Mouse (Mus musculus): Measurements from ENCODE around the gene Mrpl46. TPM values are rescaled to one million over a fixed set of nuclear protein-coding genes. Genes with fewer than 3 reads are reported as not detected.

Gene Mrpl46
- total RNA-seq, 2 experiments from 2014 or later, result 4.4 to 14.8 TPM

DNA sequence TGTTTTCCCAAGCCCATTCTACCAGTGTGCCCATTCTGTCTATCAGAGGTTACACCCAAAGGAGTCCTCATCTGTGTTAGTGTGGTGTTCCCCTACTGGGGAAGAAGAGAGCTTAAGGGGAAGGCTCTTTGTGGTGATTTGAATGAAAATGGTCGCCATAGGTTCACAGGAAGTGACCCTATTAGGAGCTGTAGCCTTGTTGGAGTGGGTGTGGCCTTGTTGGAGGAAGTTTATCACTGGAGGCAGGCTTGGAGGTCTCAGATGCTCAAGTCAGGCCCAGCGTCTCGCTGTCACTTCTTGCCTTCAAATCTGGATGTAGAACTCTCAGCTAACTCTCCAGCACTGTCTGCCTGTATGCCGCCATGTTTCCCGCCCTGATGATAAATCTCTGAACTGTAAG, 12.4 kb downstream of the Mrpl46 start:
- no peak for ATAC-seq (replicated peaks; ENCODE audit: low FRiP score, poor library complexity, severe bottlenecking)

DNA sequence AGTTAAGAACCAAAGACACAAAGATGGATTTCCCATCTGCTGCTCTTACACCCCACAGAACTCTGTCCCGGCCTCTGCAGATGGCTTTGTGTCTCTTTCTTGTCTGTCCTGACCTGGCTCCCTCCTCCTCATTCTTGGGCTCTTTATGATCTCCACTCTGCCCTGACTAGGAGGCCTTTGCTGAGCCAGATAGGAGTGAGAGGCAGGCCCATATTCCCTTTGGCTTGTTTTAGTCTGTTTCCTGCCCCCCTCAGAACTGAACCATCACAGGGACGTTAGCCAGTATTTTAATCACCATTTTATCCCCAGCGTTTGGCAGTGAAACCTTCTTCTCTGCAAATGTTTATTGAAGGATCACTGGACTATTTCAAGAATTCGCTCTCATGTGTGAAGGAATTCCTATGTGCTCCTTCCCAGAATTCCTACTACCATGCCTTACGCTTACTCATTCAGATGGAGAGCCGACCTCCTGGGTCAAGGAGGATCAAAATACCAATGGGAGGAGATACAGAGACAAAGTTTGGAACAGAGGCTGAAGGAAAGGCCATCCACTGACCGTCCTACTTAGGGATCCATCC, 14.2 kb downstream of the Mrpl46 start:
- ATAC-seq (replicated peaks; ENCODE audit: low FRiP score, poor library complexity, severe bottlenecking), result no peak

DNA sequence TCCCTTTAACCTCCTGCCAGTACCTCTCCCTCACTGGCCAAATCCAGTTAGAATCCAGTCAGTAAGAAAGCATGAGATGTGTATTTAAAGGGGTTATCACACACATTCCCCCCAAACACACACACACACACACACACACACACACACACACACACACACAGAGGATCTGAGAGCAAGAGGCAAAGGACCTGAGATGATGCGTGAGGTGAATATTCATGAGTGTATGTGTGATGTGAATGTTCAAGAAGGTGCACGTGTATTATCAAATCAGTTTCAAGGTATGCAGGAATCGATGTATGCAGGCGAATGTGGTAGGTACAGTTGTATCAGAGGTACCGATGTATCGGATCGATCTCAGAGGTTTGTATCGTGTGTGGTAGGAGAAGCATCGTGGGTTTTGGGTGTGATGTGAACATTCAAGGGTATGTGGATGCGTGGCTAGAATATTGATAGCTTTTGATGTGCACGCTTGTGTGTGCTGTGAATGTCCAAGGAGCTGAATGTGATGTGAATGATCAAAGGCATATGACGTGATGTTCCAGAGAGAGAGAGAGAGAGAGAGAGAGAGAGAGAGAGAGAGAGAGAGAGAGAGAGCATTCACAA, 15.3 kb downstream of the Mrpl46 start:
- ATAC-seq (replicated peaks; ENCODE audit: low FRiP score, poor library complexity, severe bottlenecking), result no peak

DNA sequence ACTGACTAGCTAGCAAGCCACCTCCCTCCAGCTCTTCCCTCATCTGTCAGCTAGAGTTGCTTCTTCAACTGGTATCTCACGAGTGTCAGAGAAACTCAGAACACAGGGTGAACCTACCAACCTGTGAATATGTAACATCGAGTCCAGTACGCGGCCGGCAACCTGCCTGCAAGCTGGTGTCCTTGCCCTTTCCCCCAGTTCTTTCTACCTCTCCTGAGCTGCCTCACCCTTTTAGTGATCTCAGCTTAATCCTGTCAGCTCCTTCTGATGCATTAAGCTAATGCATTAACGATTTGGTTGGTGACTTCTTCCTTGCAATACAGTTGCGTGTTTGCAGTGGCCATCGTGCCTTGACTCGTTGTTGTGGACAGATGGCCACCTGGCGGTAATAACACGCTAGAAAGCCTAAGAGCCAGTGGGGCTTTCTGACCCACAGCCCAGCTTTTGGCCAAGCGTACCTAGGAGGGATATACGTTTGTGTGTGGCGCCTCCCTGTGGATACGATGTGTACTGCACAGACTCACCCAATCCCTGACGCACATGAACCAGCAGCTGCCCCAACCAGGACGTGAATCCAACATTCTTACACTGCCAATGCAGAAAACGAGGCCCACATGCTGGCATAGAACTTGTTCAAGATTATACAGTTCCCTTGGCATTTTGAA, 17.2 kb downstream of the Mrpl46 start:
- 0 out of 2 replicates have a peak, but pooled peaks have one; percentile 30 for ATAC-seq (replicated peaks; ENCODE audit: low FRiP score, poor library complexity, severe bottlenecking)

DNA sequence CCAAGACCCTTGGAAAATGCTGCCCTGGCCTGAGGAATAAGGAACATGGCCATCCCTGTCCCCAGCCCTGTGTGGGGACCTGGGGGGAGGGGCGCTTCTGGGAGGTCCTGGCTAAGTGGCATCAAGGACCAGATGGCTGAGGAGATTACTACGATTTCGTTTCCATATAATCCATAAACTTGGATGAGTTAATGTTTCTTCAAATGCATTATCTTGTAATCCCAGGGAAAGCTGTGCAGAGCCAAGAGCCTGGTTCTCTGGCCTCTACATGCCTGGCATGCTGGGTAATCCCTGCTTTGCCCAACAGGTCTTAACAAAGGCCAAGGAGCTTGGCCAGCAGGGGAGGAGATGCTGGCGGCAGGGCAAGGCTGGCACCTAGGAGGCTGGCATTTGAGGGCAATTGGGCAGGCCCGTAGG, 18.1 kb downstream of the Mrpl46 start:
- no peak for ATAC-seq (replicated peaks; ENCODE audit: low FRiP score, poor library complexity, severe bottlenecking)

DNA sequence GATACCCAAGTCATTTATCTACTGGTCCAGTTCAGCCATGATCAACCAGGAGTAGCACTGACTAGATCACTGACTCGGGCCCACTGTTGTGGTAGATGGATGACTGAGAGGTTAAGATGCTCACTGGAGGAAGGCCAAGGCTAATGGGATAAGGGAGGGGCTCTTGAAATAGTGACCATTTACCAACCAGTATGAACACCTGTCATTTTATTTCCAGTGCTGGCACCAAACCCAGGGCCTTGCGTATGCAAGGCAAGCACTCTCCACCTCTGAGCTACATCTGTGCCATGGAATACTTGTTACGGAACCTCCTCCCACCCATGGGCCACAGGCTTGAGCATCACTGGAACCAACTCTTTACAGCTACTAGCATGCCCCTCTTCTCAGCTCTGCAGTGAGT, 19.5 kb downstream of the Mrpl46 start:
- no peak for ATAC-seq (replicated peaks; ENCODE audit: low FRiP score, poor library complexity, severe bottlenecking)

DNA sequence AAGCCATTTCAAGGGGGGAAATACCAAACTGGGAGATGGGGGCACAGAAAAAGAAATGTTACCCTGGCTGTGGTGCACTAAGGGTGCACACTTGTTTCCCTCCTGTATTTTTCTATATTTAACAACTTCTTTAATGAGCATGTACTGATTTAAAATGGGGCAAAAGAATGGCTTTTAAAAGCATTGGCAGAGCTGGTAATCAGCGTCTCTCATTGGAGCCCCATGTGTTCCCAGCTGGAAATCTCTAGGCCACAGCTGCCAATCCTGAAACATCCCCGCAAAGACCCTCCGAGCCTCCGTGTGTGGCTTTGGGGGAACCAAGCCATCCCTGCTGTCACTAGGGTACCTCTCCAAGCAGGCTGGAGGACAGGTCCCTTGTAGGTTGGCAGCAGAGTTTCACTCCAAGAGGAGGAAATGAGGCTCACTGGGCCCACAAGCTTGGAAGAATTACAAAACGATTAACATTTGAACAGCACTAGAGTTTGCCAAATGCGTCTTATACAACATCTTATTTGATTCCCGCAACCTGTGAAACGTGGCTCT, 28.8 kb downstream of the Mrpl46 start:
- no peak for ATAC-seq (replicated peaks; ENCODE audit: low FRiP score, poor library complexity, severe bottlenecking)

DNA sequence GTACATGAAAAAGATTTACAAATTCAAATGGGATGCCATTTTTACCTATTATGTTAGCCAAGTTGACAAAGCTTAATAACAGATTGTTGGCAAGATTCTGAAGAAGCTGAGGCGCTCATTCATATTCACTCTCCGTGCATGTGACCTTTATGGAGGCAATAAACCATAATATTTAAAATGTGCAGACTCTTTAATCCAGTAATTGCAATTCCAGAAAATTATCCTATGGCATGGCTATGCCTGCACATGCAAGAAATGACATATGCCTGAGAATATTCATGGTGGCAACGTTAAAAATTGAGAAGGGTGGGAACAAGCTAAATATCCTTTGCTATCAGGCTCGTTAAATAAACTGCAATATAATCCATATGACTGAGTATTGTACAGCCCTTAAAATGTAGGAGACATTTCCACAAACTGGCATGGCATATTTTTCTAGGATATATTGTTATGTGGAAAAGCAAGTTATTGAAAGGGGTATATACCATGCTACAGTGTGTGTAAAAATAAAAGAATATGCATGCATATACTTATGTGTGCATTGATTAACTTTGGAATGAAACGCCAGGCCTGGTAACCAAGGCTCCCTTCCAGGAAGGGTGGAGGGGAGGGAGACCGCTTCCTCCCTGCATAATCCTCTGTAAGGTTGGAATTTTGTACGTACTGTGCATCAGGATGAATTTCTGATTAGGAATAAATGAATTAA, 29.4 kb downstream of the Mrpl46 start:
- no peak for ATAC-seq (replicated peaks; ENCODE audit: low FRiP score, poor library complexity, severe bottlenecking)

DNA sequence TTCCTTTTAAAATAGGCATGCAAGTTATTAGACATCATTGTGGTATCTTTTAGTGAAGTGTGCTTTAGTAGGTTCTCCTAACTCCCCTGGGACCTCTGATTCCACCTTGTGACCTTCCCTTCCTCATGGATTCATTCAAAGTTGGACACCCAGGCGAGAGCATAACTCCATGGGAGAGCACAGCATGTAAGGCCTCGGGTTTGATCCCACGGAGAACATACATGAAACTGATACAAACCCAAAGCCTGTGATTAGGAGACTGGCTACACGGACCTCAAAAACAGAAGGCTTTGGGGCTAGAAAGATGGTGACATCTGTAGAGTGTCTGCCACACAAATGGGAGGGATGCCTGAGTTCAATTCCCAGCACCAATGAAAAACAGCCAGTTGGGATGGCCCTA, 30.4 kb downstream of the Mrpl46 start:
- ATAC-seq (replicated peaks; ENCODE audit: low FRiP score, poor library complexity, severe bottlenecking), result no peak

DNA sequence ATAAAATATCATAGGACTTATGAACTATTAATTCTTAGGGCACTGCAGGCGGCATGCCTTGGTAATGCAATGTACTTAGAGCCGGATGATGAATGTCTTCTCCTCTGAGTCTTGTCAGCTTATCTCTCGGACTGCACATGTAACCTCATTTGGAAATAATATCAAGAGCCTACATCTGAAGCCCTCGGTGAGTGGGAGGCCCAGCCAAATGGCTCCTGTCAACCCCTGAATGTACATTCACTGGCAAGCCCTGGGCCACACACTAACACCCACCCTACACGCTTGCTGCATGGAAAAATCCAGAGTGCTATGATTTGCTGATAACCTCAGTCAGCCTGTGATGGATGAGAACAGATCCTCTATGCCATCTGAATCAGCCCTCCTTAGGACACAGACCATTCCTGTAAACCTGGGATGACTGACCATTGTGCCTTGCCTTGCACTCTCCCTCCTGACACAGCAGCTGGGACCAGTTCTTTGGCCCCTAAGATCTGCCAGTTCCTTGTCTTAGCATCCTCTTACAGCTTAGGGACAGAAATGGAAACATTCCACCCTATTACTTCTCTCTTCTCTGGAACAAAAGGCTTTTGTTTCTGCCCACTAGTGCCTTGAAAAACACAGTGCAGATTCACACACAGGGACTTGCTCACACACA, 39.5 kb downstream of the Mrpl46 start:
- no peak for ATAC-seq (replicated peaks; ENCODE audit: low FRiP score, poor library complexity, severe bottlenecking)

DNA sequence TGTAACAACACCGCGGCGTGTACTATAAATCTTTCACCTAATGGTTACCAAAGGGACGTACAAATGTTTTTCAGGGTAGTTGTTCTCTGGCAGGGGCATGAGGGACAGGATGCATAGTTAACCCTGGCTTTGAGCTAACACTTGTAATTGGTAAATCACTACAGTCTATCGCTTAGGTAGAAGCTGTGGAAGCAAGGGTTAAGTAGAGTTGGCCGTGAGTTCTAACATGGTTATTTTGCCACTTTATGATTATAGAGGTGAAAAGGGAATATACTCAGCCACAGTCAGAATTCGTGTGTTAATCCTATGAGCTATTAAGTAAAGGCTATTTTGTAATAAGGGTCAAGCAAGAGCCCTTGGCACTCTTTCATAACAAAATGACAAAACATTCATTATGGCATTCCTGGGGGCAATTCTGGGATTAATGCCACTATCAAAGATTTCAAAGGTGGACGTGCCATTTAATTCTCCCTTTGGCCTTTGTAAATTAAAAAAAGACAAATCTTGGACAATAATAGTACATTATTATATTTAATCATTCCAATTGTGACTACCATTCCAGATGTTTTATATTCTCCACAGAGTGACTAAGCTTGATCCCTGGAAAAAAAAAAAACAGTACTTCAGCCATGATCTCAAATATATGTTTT, 43.9 kb downstream of the Mrpl46 start:
- ATAC-seq (replicated peaks; ENCODE audit: low FRiP score, poor library complexity, severe bottlenecking), result no peak

DNA sequence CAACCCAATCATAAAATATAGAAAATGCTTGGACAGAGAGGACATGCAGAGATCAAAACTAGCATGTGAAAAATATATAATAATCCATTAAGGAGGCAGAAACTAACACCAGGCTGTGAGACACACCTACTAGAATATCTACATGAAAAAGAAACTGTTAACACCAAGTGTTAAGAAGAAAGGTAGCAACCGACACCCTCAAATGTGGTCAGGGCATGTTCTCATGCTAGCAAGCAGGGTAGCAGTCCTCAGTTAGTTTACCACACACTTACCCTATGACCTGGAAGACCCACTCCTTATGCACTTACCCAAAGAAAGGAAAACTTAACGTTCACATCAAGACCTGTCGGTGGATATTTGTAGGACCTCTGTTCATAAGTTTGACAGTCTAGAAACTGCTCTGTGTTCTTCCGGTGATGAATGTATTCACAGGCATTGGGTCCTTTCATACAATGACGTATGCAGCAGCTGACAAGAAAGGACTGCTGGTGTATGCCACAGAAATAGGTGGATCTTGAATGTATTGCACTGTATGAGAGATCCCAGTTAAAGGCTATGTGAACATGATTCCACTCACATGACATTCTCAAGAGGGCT, 45.6 kb downstream of the Mrpl46 start, which contains the start of gene Ntrk3:
TSS of gene Ntrk3 (minus strand) at position 399 of the 597 bp plus-strand sequence.
- ATAC-seq (replicated peaks; ENCODE audit: low FRiP score, poor library complexity, severe bottlenecking), result no peak

DNA sequence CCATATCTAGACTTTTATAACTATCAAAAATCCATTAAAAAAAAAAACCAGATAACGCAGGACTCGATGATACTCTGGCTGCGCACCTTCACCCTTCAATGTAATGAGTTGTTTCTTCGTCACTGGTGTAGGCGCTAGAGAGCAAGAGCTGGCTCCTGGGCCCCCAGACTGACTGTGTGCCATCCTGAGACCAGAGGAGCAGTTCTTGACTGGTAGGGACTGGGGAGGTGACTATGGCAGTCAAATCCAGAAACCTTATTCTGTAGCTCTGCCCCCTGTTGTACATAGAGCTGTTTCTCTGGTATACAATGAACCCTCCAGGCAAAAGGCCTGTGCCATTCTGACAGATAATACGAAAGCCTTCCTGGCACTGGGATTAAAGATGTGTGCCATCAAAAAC, 46.1 kb downstream of the Mrpl46 start:
- no peak for ATAC-seq (replicated peaks; ENCODE audit: low FRiP score, poor library complexity, severe bottlenecking)

DNA sequence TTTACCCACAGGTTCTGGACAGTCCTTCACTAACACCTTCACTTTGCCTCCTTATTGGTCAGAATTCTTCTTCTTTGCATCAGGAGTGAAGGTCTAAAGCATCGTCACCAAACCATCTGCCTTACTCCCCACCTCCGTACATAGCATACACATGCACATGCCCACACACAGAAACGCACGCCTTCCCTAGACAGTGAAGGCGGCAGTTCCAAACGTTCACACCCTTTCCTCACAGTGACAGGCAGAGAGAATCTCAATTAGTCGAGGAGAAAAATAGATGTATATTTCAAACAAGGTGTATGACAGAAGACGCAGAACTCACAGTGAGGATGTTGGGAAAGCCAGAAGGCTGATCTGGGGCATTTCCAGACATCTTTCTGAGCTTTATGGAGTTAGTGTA, 51.9 kb downstream of the Mrpl46 start:
- ATAC-seq (replicated peaks; ENCODE audit: low FRiP score, poor library complexity, severe bottlenecking), result no peak

Other genes starting within 250 kb of the Mrpl46 start
- gene Ntrk3, start 45.5 kb downstream of the Mrpl46 start, total RNA-seq (2015; ENCODE audit: low replicate concordance), result not detected in 2 replicates
- 0.56 TPM in 1 of 2 replicates, not detected in the other for gene Ntrk3, start 45.5 kb downstream of the Mrpl46 start, total RNA-seq (2017; ENCODE audit: low replicate concordance)
- 3.3 and 5.2 TPM in 2 replicates for gene Mrps11, start 412 bp downstream of the Mrpl46 start, total RNA-seq (2015; ENCODE audit: low replicate concordance)
- 10.3 and 11.4 TPM in 2 replicates for gene Mrps11, start 412 bp downstream of the Mrpl46 start, total RNA-seq (2017; ENCODE audit: low replicate concordance)
- gene Det1, start 63.7 kb upstream of the Mrpl46 start, total RNA-seq (2015; ENCODE audit: low replicate concordance), result 7.3 and 8.6 TPM in 2 replicates
- gene Det1, start 63.7 kb upstream of the Mrpl46 start, total RNA-seq (2017; ENCODE audit: low replicate concordance), result 3.9 and 6.8 TPM in 2 replicates
- 0.96 and 4.6 TPM in 2 replicates for gene Aen, start 112.3 kb upstream of the Mrpl46 start, total RNA-seq (2015; ENCODE audit: low replicate concordance)
- 10.0 and 17.6 TPM in 2 replicates for gene Aen, start 112.3 kb upstream of the Mrpl46 start, total RNA-seq (2017; ENCODE audit: low replicate concordance)
- 792 and 830 TPM in 2 replicates for gene Isg20, start 129.9 kb upstream of the Mrpl46 start, total RNA-seq (2015; ENCODE audit: low replicate concordance)
- gene Isg20, start 129.9 kb upstream of the Mrpl46 start, total RNA-seq (2017; ENCODE audit: low replicate concordance), result 550 and 581 TPM in 2 replicates